Mouse (Mus musculus): Measurements from ENCODE around the gene Thumpd2. TPM values are rescaled to one million over a fixed set of nuclear protein-coding genes. Genes with fewer than 3 reads are reported as not detected.

Gene Thumpd2
- total and polyA plus RNA-seq, 3 experiments = 1.2 to 4.8 (median 3.9) TPM

DNA sequence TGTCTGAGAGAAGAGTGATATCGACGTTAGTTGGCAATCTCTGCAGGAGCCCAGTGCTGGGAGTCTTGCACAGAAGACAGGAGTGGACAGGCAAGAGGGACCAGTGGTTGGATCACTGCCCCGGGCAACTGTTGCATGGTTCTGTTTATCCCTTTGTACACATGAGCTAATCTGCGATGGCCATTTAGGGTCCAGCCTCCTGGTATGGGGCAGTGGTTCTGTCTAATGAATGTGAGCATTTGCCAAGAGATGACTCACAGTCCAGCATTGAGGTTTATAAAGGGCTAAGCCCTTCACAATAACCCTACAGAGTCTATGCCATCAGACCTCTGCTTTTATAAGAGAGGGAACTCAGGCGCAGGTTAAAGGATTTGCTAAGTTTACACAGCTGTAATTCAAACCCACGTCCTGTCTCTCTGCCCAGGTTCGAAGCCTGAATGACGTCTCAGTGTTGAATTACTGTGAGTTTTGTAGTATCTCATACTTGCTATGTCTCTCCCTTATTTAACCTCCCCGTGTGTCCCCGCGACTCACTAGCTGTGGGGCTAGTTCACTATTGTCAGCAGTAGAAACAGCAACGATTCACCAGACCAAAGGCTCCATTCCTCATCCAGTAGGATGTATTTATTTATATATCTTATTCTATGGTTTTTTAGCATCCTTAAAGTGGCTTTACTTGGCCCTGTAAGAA, 83.0 kb downstream of the Thumpd2 start:
- Histone ChIP-seq H3K4me3 (no peak overlapping the region), H3K79me2 (replicated peaks; ENCODE audit: control insufficient read depth, insufficient read depth, low read length) (no peaks in the 10 kb centered on the region), H3K27me3 (ENCODE audit: control insufficient read depth, insufficient read depth, low read length) (no peaks in the 10 kb centered on the region), H3K27ac (no peak overlapping the region), H3K9ac (ENCODE audit: low read depth, low read length) (no peak overlapping the region), H3K4me1 (ENCODE audit: control insufficient read depth, insufficient read depth, low read length) (peaks cover 2% of the 10 kb centered on the region; the same call in 1 of the 2 replicates), H3K36me3 (ENCODE audit: control insufficient read depth, insufficient read depth, low read length) (no peaks in the 10 kb centered on the region)
- 57% methylated on average over 12 of the region's 12 CpGs for WGBS
- no peak for DNase-seq
- intact Hi-C loops (cut with DNase I) = loop anchor here (1.0 to 5.0 kb wide), 5 partner anchors 107 to 361 kb away; partner anchors contain the start of gene Map4k3
- TF ChIP-seq POLR2A (IDR thresholded peaks at IDR 0.05; ENCODE audit: insufficient read depth, low read depth, low read length) (no peak), EP300 (IDR thresholded peaks at IDR 0.05; ENCODE audit: insufficient read depth, low read depth, low read length) (no peak), CTCF (IDR thresholded peaks at IDR 0.05) (no peak)

DNA sequence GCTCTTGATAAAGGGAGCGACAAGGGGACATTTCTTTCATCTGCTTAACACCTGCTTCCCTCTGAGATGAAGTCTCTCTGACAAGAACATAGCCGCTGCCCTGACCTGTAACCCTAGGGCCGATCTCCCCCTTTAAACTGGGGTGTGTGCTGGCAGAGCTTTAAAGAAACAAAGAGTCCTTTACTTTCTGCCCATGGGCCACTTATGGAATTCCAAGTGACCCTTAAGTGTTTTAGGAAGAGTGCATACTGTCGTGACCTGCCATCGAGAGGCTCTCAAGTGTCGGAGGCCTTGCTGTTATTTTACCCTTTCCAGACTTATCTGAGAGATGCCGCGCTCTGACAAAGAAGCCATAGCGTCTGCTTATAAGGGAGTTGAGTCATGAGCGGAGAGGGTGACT, 84.8 kb downstream of the Thumpd2 start:
- intact Hi-C loops (cut with DNase I) = loop anchor here (5.0 kb wide), 2 partner anchors 153 to 253 kb away; partner anchors contain the start of gene Map4k3
- no peaks in the 10 kb centered on the region for H3K36me3 ChIP-seq (ENCODE audit: control insufficient read depth, insufficient read depth, low read length)
- H3K4me1 ChIP-seq (ENCODE audit: control insufficient read depth, insufficient read depth, low read length) = peaks cover 2% of the 10 kb centered on the region; the same call in 1 of the 2 replicates
- H3K27me3 ChIP-seq (ENCODE audit: control insufficient read depth, insufficient read depth, low read length) = no peaks in the 10 kb centered on the region
- no peak overlapping the region for H3K4me3 ChIP-seq
- no peak overlapping the region for H3K9ac ChIP-seq (ENCODE audit: low read depth, low read length)
- TF ChIP-seq POLR2A (IDR thresholded peaks at IDR 0.05; ENCODE audit: insufficient read depth, low read depth, low read length) = no peak
- WGBS = 88% methylated on average over 10 of the region's 10 CpGs
- no peak overlapping the region for H3K27ac ChIP-seq
- DNase-seq = no peak
- H3K79me2 ChIP-seq (replicated peaks; ENCODE audit: control insufficient read depth, insufficient read depth, low read length) = no peaks in the 10 kb centered on the region

DNA sequence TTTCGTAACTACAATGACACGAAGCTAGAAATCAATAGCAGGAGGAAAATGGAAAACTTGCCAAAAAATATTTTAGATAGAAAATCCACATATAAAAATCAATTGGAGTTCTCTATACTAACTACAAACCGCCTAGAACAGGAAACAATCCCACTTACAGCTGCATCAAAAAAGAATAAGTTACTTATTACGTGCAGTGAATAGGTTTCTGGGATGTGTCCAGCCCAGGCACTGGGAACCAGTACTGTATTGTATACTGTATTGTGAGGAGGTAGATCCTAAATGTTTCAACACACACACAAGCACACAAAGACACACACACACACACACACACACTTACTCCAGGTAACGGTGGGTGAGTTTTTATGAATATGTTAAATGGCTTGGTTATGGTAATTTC, 87.6 kb downstream of the Thumpd2 start:
- WGBS = 83% methylated on average over 5 of the region's 5 CpGs
- intact Hi-C loops (cut with DNase I) = no loop called here
- H3K27ac ChIP-seq = no peak overlapping the region

More for the DNA sequence above, 87.6 kb downstream of the Thumpd2 start:
- H3K27me3 ChIP-seq (ENCODE audit: control insufficient read depth, insufficient read depth, low read length) = no peaks in the 10 kb centered on the region
- no peaks in the 10 kb centered on the region for H3K79me2 ChIP-seq (replicated peaks; ENCODE audit: control insufficient read depth, insufficient read depth, low read length)
- H3K9ac ChIP-seq (ENCODE audit: low read depth, low read length) = no peak overlapping the region
- H3K4me1 ChIP-seq (ENCODE audit: control insufficient read depth, insufficient read depth, low read length) = peaks cover under 1% of the 10 kb centered on the region; the same call in 1 of the 2 replicates
- DNase-seq = no peak
- no peaks in the 10 kb centered on the region for H3K36me3 ChIP-seq (ENCODE audit: control insufficient read depth, insufficient read depth, low read length)
- no peak for TF ChIP-seq CTCF (IDR thresholded peaks at IDR 0.05)
- no peak for TF ChIP-seq POLR2A (IDR thresholded peaks at IDR 0.05; ENCODE audit: insufficient read depth, low read depth, low read length)
- TF ChIP-seq EP300 (IDR thresholded peaks at IDR 0.05; ENCODE audit: insufficient read depth, low read depth, low read length) = no peak
- H3K4me3 ChIP-seq = no peak overlapping the region

Other genes starting within 250 kb of the Thumpd2 start
- gene Tmem178, start 120.5 kb downstream of the Thumpd2 start, total RNA-seq (2021) = under 1 TPM; 0.25 to 0.31 TPM
- gene Tmem178, start 120.5 kb downstream of the Thumpd2 start, polyA plus RNA-seq (2012; rRNA removed) = 0.18 and 0.44 TPM in 2 replicates